Mouse (Mus musculus) heart, adult 10 weeks (tissue): ENCODE measurements around the gene Rabgap1. TPM values are rescaled to one million over a fixed set of nuclear protein-coding genes. Genes with fewer than 3 reads are reported as not detected.

Source experiments
- polyA plus RNA-seq: library from polyadenylated mRNA; stranded (reverse); fragments of 350-450 nt; fragmentation: Illumina TruSeq; extraction: RNeasy Lipid Tissue Mini Kit (QIAGEN cat#74804); gene quantifications from one replicate; pipeline ENCODE4 v1.2.3, GENCODE M21; 2014; ENCODE audit warnings: low read depth, low replicate concordance

Gene Rabgap1
- polyA plus RNA-seq: 24.2 TPM

DNA sequence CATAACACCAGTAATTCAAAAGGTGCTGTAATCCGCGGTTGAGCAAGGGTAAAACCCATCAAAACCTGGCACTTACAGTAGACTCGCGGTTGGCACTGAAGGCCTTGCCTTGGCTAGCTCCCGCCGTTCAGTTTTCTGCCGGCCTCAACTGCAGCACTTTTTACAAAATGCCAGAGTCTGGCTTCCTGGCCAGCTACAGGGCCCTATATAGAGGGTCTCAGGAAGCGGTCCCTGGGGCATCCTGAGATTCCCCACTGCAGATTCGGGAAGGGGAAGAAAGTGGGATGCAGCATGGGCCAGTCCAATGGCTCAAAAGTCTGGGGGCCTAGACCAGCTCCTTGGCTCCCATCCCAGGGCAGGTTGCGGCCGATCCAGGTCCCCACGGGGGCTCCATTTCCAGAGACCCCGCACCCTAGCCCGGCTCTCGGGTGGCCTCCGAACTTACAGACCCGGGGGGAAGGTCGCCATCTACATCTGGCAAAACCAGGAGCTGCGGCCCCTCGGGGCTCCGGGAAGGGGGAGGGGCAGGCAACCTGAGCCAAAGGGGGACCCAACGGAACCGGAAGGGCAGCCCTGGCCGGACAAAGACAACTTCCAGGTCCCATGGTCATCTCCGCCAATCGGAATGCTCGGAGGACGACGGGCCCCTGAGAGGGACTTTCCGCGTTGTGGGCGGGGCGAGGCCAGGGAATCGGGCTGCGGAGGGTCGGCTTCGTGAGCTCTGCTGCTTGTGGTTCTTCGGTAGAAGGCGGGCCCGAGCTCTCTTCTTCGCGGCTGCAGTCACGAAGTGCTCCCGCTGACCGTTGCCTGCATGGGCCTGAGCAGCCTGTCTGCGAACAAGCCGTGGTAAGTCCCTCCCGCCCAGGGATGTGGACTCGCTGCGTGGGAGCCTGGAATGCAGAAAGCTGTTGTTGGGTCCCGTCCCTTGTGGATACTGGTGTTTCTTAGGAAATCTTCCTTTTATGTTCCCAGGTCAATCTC is at the start of gene Rabgap1, which contains the start of the genes Zbtb26 and Zbtb6:
TSS of gene Rabgap1 (plus strand) at position 669 of the 981 bp plus-strand sequence.
TSS of gene Zbtb26 (minus strand) at position 525 of the 981 bp plus-strand sequence.
TSS of gene Zbtb6 (minus strand) at position 561 of the 981 bp plus-strand sequence.

DNA sequence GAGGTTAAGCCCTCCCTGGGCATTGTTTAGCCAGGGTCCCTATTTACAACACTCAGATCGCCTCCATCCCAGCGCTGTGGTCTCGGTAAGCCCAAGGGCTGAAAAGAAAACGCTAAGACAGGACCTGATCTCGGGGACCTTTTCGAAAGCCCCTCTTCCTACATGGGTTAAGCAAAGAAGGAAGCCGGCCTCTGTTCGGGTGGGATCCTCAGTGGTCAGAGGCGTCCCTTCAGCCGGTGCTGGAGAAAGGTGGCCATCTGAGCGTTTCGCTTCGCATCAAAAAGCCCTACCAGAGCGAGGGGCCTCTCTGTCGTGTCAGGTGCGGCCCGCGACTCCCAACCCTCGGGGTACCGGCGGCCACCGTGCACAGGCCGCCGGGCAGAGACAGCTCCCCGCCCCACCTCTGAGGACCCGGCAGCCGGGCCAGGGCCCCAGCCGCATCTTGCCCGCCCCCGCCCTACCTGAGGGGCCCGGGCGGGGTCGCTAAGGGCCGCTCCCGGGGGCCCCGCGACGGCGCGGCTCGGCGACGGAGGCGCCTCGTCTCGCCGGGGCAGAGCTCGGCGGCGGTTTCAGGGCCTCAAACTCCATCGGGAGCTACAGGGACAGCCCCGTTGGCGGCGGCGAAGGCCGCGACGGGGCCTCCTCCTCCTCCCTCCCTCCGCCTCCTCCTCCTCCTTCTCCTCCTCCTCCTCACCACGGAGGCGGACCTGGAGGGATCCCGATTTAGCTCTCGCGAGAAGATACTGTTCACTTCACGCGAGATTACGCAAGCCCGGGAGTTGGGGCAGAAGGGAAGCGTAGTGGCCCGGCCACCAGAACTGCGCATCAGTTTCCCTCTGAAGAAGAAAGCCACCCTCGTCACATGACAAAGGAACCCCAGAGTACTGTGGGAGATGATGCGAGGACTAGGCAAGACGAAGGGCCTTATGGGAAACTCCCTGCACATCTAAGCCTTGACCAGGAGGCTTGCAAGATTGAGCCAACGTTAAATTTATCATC is 20.5 kb upstream of the Rabgap1 start, which contains the start of gene Rc3h2:
TSS of gene Rc3h2 (minus strand) at position 598 of the 999 bp plus-strand sequence.

DNA sequence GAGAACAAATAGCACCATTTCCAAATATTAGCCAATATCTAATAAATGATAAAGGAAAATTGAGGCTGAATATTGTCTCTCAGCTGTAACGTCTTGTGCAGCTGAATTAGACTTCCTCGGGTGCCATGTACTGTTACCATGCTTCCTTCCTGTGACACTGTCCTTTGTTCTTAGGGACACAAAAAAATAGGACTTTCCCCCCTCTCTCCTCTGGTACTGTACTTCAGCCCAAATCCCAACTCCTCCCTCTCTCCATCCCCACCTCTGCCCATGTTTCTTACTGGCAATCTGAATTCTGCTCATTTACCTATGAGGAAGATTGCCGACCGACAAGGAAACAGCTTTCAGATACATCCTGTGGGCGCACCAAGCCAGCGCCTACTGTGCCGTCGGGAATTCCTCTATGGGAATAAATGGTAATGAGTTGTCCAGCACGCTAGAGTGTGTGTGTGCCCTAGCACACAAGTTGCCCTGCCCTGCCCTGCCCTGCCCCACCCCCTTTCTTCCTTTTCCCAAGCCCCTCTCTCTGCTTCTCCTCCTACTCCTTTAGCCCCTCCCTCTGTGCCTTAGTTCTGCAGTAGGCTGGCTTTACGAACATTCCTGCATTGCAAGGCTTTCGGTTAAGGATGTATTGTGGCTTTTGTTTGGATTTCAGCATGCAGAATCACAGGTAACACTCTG is 73.1 kb downstream of the Rabgap1 start, which contains the start of gene Gpr21:
TSS of gene Gpr21 (plus strand) at position 303 of the 681 bp plus-strand sequence.

Other genes with a start within 250 kb of the Rabgap1 start
- gene Olfr366, start 231.7 kb upstream of the Rabgap1 start, polyA plus RNA-seq: not detected
- gene Olfr368, start 116.8 kb upstream of the Rabgap1 start, polyA plus RNA-seq: not detected
- gene Pdcl, start 83.9 kb upstream of the Rabgap1 start, polyA plus RNA-seq: 21.4 TPM
- gene Rc3h2, start 20.4 kb upstream of the Rabgap1 start, polyA plus RNA-seq: 9.3 TPM
- gene Zbtb26, start 144 bp upstream of the Rabgap1 start, polyA plus RNA-seq: 4.5 TPM
- 5.2 TPM for gene Zbtb6, start 108 bp upstream of the Rabgap1 start, polyA plus RNA-seq
- gene Gpr21, start 73.1 kb downstream of the Rabgap1 start, polyA plus RNA-seq: 0.39 TPM